Mouse (Mus musculus): ENCODE measurements at regions not wholly inside any gene's neighbourhood (a gene's known extent, or its start where the extent isn't known, plus 50 kb on each side); places are given as distances from the start of the nearest gene placed in this dataset.

- TF ChIP-seq MAFK (IDR thresholded peaks at IDR 0.05; ENCODE audit: insufficient read depth, low read depth, low read length) (peak; percentile 72; the same call in 1 of the 2 replicates), ZC3H11A (IDR thresholded peaks at IDR 0.05; ENCODE audit: borderline replicate concordance, low read depth, low read length) (no peak), CHD2 (IDR thresholded peaks at IDR 0.05; ENCODE audit: low read depth, low read length) (no peak), HCFC1 (IDR thresholded peaks at IDR 0.05; ENCODE audit: borderline replicate concordance, insufficient read depth, low read length) (no peak)
Observed at GRCm38 (mm10) chr10:119094166-119094565, 145.7 kb downstream of the Cand1 start.

All from ES-E14 (cell line).